Mouse (Mus musculus): ENCODE results near the gene Ncoa5. TPM values are rescaled to one million over a fixed set of nuclear protein-coding genes. Genes with fewer than 3 reads are reported as not detected.

The Ncoa5 gene
- 122 and 127 TPM in 2 replicates for polyA plus RNA-seq (2012; rRNA removed)

GRCm38 (mm10) chr2:165034131-165035057 is at the start of gene Ncoa5:
Gene Ncoa5, minus strand, starts transcription at chr2:165034867.

DNA sequence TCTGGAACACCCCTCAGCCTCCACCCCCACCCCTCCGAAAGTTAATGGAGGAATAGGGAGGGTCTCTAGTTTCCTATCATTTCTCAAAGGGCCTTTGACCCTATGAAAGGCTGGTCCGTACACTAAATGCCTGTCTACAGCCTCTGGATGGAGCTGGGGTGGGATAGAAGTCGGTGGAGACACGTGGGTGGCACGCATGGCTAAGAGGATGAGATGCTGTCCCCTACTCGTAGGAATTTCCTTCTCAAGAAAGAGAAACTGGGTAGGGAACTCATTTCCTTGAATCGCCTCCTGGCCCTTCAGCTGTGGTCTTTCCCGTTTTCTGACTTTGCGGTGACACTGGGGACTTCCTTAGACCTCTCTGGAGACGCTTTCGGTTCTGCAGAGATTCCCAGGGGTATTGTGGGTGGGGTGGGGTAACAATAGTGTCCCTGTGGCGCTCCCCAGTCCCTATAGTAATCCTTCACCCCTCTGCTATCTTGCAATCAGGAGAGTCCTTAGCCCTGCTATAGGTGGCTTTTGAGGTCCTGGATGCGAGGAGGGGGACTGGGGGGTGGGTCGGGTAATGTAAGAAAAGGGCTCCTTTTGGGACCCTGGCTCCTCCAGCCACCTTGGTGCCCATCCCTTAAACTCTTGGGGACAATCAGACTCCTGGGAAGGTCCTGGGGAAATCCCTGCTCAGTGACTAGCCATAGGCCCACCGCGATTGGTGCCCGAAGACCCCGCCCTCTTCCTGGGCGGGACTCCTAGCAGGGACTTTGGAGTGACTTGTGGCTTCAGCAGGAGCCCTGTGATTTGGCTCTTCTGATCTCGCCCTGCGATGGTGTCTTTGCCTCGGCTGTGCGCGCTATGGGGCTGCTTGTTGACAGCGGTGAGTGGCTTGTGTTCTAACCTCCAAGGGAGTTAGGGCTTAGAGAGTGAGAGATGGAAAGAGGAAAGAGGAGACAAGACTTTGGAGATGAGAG is 20.5 kb upstream of the Ncoa5 start, which contains the start of gene Cd40:
Cd40 (plus strand) TSS at position 740 of the 965 bp plus-strand sequence.

DNA sequence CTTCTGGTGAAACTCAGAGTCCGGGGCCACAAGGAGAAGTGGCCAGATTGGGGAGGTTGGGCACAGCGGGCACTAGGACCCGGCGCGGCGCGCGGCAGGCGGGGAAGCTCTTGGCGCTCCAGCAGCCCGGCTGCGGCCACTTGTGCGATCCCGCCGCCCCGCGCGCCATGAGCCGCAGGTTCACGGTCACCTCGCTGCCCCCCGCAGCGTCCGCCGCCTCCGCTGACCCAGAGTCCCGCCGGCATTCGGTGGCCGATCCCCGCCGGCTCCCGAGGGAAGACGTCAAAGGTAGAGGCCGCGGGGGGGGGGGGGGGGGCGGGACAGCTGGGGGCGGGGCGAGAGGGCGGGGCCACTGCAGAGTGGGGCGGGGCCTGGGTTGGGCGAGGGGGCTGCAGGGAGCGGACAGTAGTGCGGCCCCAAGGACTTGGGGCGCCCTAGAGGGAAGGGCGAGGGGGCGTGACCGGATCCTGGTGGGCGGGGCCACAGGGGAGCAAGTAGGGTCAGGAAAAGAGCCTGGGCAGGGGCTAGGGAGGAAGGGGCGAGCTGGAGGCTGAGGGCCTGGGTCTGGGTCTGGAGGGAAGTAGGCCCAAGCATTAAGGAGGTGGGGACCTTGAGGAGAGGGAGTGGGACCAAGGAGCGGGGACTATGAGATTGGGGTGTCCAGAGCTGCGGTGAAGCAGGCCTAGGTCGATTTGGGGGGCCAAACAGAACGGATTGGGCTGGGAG is 73.8 kb downstream of the Ncoa5 start, which contains the start of gene Slc12a5:
Slc12a5 (plus strand) TSS at position 87 of the 726 bp plus-strand sequence.

Other genes with a start within 250 kb of the Ncoa5 start
- 47.2 TPM in 2 replicates for gene Snx21, start 249.0 kb downstream of the Ncoa5 start, polyA plus RNA-seq (2012; rRNA removed)
- gene Acot8, start 230.0 kb downstream of the Ncoa5 start, polyA plus RNA-seq (2012; rRNA removed) = 28.9 and 30.7 TPM in 2 replicates
- gene Zswim3, start 229.8 kb downstream of the Ncoa5 start, polyA plus RNA-seq (2012; rRNA removed) = 9.1 and 9.4 TPM in 2 replicates
- 8.7 and 11.1 TPM in 2 replicates for gene Zswim1, start 212.2 kb downstream of the Ncoa5 start, polyA plus RNA-seq (2012; rRNA removed)
- gene Spata25, start 206.3 kb downstream of the Ncoa5 start, polyA plus RNA-seq (2012; rRNA removed) = 0.12 TPM in 1 of 2 replicates, not detected in the other
- gene Ctsa, start 202.0 kb downstream of the Ncoa5 start, polyA plus RNA-seq (2012; rRNA removed) = 116 TPM in 2 replicates
- 5.8 and 5.9 TPM in 2 replicates for gene Neurl2, start 201.4 kb downstream of the Ncoa5 start, polyA plus RNA-seq (2012; rRNA removed)
- 45.2 and 48.1 TPM in 2 replicates for gene Pltp, start 177.2 kb downstream of the Ncoa5 start, polyA plus RNA-seq (2012; rRNA removed)
- 46.2 and 47.4 TPM in 2 replicates for gene Pcif1, start 155.6 kb downstream of the Ncoa5 start, polyA plus RNA-seq (2012; rRNA removed)
- 35.8 and 40.0 TPM in 2 replicates for gene Zfp335, start 123.1 kb downstream of the Ncoa5 start, polyA plus RNA-seq (2012; rRNA removed)
- gene Mmp9, start 94.1 kb downstream of the Ncoa5 start, polyA plus RNA-seq (2012; rRNA removed) = 8.3 and 18.9 TPM in 2 replicates
- 145 and 147 TPM in 2 replicates for gene Slc12a5, start 74.1 kb downstream of the Ncoa5 start, polyA plus RNA-seq (2012; rRNA removed)
- gene Cd40, start 20.8 kb upstream of the Ncoa5 start, polyA plus RNA-seq (2012; rRNA removed) = 4.4 and 5.0 TPM in 2 replicates
- not detected in 2 replicates for gene 1700025C18Rik, start 55.9 kb upstream of the Ncoa5 start, polyA plus RNA-seq (2012; rRNA removed)
- 11.9 and 12.2 TPM in 2 replicates for gene Cdh22, start 200.0 kb upstream of the Ncoa5 start, polyA plus RNA-seq (2012; rRNA removed)